Mouse (Mus musculus): ENCODE data around the gene Traf1. TPM values are rescaled to one million over a fixed set of nuclear protein-coding genes. Genes with fewer than 3 reads are reported as not detected.

The Traf1 gene
- total RNA-seq, 2 experiments from 2014 or later, result 2.6 to 2.8 TPM

- no peak for DNase-seq (ENCODE audit: low spot score in 2 of 2)
Measured at GRCm38 (mm10) chr2:34903652-34904405, 57.7 kb downstream of the Traf1 start.

GRCm38 (mm10) chr2:34903191-34903590 is 58.4 kb downstream of the Traf1 start:
- DNase-seq (ENCODE audit: low spot score in 2 of 2), result no peak

- DNase-seq (ENCODE audit: low spot score in 2 of 2), result no peak
Measured at GRCm38 (mm10) chr2:34902731-34903130, 58.8 kb downstream of the Traf1 start.

- no peak for DNase-seq (ENCODE audit: low spot score in 2 of 2)
Measured at GRCm38 (mm10) chr2:34901726-34902125, 59.8 kb downstream of the Traf1 start.

- DNase-seq (ENCODE audit: low spot score in 2 of 2), result no peak
Measured at GRCm38 (mm10) chr2:34900412-34900811, 61.2 kb downstream of the Traf1 start.

- no peak for DNase-seq (ENCODE audit: low spot score in 2 of 2)
Measured at GRCm38 (mm10) chr2:34899682-34900081, 61.9 kb downstream of the Traf1 start.

GRCm38 (mm10) chr2:34897820-34898219 is 63.8 kb downstream of the Traf1 start:
- no peak for DNase-seq (ENCODE audit: low spot score in 2 of 2)

GRCm38 (mm10) chr2:34896821-34897460 is 64.6 kb downstream of the Traf1 start:
- no peak for DNase-seq (ENCODE audit: low spot score in 2 of 2)

GRCm38 (mm10) chr2:34895503-34896113 is 66.0 kb downstream of the Traf1 start:
- no peak for DNase-seq (ENCODE audit: low spot score in 2 of 2)

- DNase-seq (ENCODE audit: low spot score in 2 of 2), result no peak
Measured at GRCm38 (mm10) chr2:34893950-34894349, 67.6 kb downstream of the Traf1 start.

Other genes with a start within 250 kb of the Traf1 start
- 10 to 100 TPM; 51.6 to 66.8 TPM for gene Gapvd1, start 206.5 kb downstream of the Traf1 start, total RNA-seq (2021)
- gene Hspa5, start 189.8 kb downstream of the Traf1 start, total RNA-seq (2021), result 100 to 1,000 TPM; 686 to 689 TPM
- 10 to 100 TPM; 23.9 to 26.7 TPM for gene Rabepk, start 161.9 kb downstream of the Traf1 start, total RNA-seq (2021)
- 10 to 100 TPM; 66.5 to 68.9 TPM for gene Fbxw2, start 135.5 kb downstream of the Traf1 start, total RNA-seq (2021)
- gene Gm34653, start 128.8 kb downstream of the Traf1 start, total RNA-seq (2021), result not detected
- gene Cutal, start 87.4 kb downstream of the Traf1 start, total RNA-seq (2021), result under 1 TPM in 1 of 2 experiments, not detected in 1; 0.48 TPM
- gene Psmd5, start 86.8 kb downstream of the Traf1 start, total RNA-seq (2021), result 10 to 100 TPM; 40.8 to 41.1 TPM
- 1 to 10 TPM; 1.3 to 1.7 TPM for gene Phf19, start 47.7 kb downstream of the Traf1 start, total RNA-seq (2021)
- gene Hc, start 99.7 kb upstream of the Traf1 start, total RNA-seq (2021), result not detected
- under 1 TPM in 1 of 2 experiments, not detected in 1; 0.46 TPM for gene AI182371, start 139.8 kb upstream of the Traf1 start, total RNA-seq (2021)
- 10 to 100 TPM in 1 of 2 experiments, 1 to 10 TPM in 1; 7.7 to 11.4 TPM for gene Cntrl, start 147.7 kb upstream of the Traf1 start, total RNA-seq (2021)
- 100 to 1,000 TPM; 187 to 226 TPM for gene Rab14, start 239.3 kb upstream of the Traf1 start, total RNA-seq (2021)